Mouse (Mus musculus) kidney, adult 9 months (tissue): ENCODE measurements at regions not wholly inside any gene's neighbourhood (a gene's known extent, or its start where the extent isn't known, plus 50 kb on each side); places are given as distances from the start of the nearest gene placed in this dataset.
"Not testable (repeated sequence)": the region's sequence is repeated elsewhere in the genome, so short reads cannot be mapped to it uniquely, and the experiment has no call there.

Source experiments
- DNase-seq: peaks from one replicate; pipeline ENCODE4 v3.0.0; 2022

GRCm38 (mm10) chr19:3158149-3158548, 124.6 kb upstream of the Mrpl21 start:
- DNase-seq: not testable (repeated sequence)

GRCm38 (mm10) chr19:3159346-3159745, 123.4 kb upstream of the Mrpl21 start:
- DNase-seq: no peak

- no peak for DNase-seq
These were observed 115.0 kb upstream of the Mrpl21 start for GRCm38 (mm10) chr19:3167683-3168082.

GRCm38 (mm10) chr19:3182625-3183024, 100.1 kb upstream of the Mrpl21 start:
- no peak for DNase-seq

GRCm38 (mm10) chr19:3192644-3193043, 90.1 kb upstream of the Mrpl21 start:
- no peak for DNase-seq

- peak; percentile 15 for DNase-seq
These were observed 78.2 kb upstream of the Mrpl21 start for GRCm38 (mm10) chr19:3204504-3204903.

- not testable (repeated sequence) for DNase-seq
These were observed 77.3 kb upstream of the Mrpl21 start for GRCm38 (mm10) chr19:3205406-3205805.

GRCm38 (mm10) chr19:3208283-3208682, 74.4 kb upstream of the Mrpl21 start:
- peak; percentile 36 for DNase-seq
